In the genomic region with DNA sequence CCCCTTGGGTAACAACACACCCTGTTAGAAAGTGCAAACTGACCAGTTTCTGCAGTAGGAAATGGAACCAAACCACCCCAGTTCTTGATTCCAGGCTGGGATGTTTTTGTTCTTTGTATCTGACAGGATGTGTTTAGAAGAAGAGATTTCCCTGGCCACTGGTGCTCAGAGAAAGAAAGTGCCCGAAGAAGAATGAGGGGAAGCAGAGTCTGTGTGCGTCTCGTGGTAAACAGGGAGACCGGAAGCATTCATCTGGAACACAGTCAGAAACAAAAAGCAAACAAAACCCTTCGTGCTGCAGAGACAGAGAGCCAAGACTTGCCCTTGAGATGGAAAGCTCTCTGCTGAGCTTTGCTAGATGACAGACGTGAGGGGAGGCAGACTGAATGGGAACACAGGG, we compare ENCODE assay signal across 9 mouse cellular contexts. TPM values are rescaled to one million over a fixed set of nuclear protein-coding genes. Genes with fewer than 3 reads are reported as not detected.
DNase-seq lines count a peak whose midpoint lies in the region; ATAC-seq and TF ChIP-seq lines count a peak whose summit lies in the region.
"Had no signal": no experiment of that assay in that cellular context is flagged by ENCODE, and none has a peak within 500 bp of the region (broad histone marks: within the 10 kb centered on the region; RNA-seq: fewer than 3 reads in every experiment).

No protein-coding gene starts in this region.

- no peak for TF ChIP-seq POLR2A in brain, embryonic 14.5 days (IDR thresholded peaks at IDR 0.05; ENCODE audit: borderline replicate concordance, extremely low read depth, insufficient read depth, insufficient read length, poor library complexity, severe bottlenecking)

- H3K4me1 ChIP-seq in hindbrain, embryonic 14.5 days (replicated peaks; ENCODE audit: control insufficient read depth, insufficient read depth, low read length): no peaks in the 10 kb centered on the region; the same call in 1 of the 2 replicates
- no peaks in the 10 kb centered on the region for H3K4me1 ChIP-seq in hindbrain, embryonic 12.5 days
- peaks cover 5% of the 10 kb centered on the region; the same call in 1 of the 2 replicates for H3K4me1 ChIP-seq in liver, embryonic 15.5 days (replicated peaks)
- H3K4me1 ChIP-seq: midbrain, embryonic 12.5 days had no signal

- intact Hi-C loops in heart, postnatal 25 days (cut with DNase I): loop anchor here (2.0 kb wide), 2 partner anchors 24 to 34 kb away; no protein-coding TSS in a partner anchor
- intact Hi-C loops in gastrocnemius, postnatal 14 days (cut with DNase I; ENCODE audit: low total_unique reads): no loop called here

- no peaks in the 10 kb centered on the region for H3K36me3 ChIP-seq in hindbrain, embryonic 14.5 days (replicated peaks; ENCODE audit: control insufficient read depth, insufficient read depth)
- H3K36me3 ChIP-seq in hindbrain, embryonic 12.5 days: no peaks in the 10 kb centered on the region
- no peaks in the 10 kb centered on the region for H3K36me3 ChIP-seq in liver, embryonic 15.5 days (replicated peaks)
- H3K36me3 ChIP-seq: midbrain, embryonic 12.5 days had no signal

- 19% methylated on average over 6 of the region's 6 CpGs for WGBS in hindbrain, embryonic 14.5 days
- 36% methylated on average over 6 of the region's 6 CpGs for WGBS in hindbrain, embryonic 12.5 days
- WGBS in liver, embryonic 15.5 days (ENCODE audit: insufficient replicate concordance): 16% methylated on average over 6 of the region's 6 CpGs

- no peak overlapping the region for H3K4me3 ChIP-seq in hindbrain, embryonic 14.5 days (replicated peaks; ENCODE audit: low read length)
- H3K4me3 ChIP-seq in hindbrain, embryonic 12.5 days: no peak overlapping the region
- no peak overlapping the region for H3K4me3 ChIP-seq in liver, embryonic 15.5 days (replicated peaks)
- H3K4me3 ChIP-seq: midbrain, embryonic 12.5 days had no signal

- H3K4me2 ChIP-seq in hindbrain, embryonic 14.5 days (replicated peaks): no peak overlapping the region
- H3K4me2 ChIP-seq in hindbrain, embryonic 12.5 days (replicated peaks): no peak overlapping the region
- no peak overlapping the region for H3K4me2 ChIP-seq in liver, embryonic 15.5 days
- H3K4me2 ChIP-seq: midbrain, embryonic 12.5 days had no signal

- no peaks in the 10 kb centered on the region for H3K27me3 ChIP-seq in hindbrain, embryonic 14.5 days (ENCODE audit: control insufficient read depth, insufficient read depth, low read length)
- no peaks in the 10 kb centered on the region for H3K27me3 ChIP-seq in hindbrain, embryonic 12.5 days
- H3K27me3 ChIP-seq in liver, embryonic 15.5 days: no peaks in the 10 kb centered on the region
- H3K27me3 ChIP-seq: midbrain, embryonic 12.5 days had no signal

- no peak overlapping the region for H3K9ac ChIP-seq in hindbrain, embryonic 14.5 days
- H3K9ac ChIP-seq in hindbrain, embryonic 12.5 days: no peak overlapping the region
- H3K9ac ChIP-seq in liver, embryonic 15.5 days: no peak overlapping the region
- H3K9ac ChIP-seq: midbrain, embryonic 12.5 days had no signal

- no peak for DNase-seq in hindbrain, embryonic 14.5 days (ENCODE audit: low spot score)
- peak; percentile 46 for DNase-seq in brain, embryonic 14.5 days (ENCODE audit: low read depth)
- DNase-seq in heart, postnatal 25 days (ENCODE audit: low spot score): peak; percentile 53
- no peak for DNase-seq in c-Kit-positive CD71-positive TER-119-positive erythroid progenitor cells, embryonic 14.5 days (ENCODE audit: low spot score)
- no peak for DNase-seq in gastrocnemius, postnatal 14 days

- no peak for ATAC-seq in hindbrain, embryonic 14.5 days (ENCODE audit: low FRiP score)
- ATAC-seq in hindbrain, embryonic 12.5 days (ENCODE audit: low FRiP score): no peak
- ATAC-seq in liver, embryonic 15.5 days (ENCODE audit: insufficient read depth): no peak
- no peak for ATAC-seq in inflammation-experienced regulatory T-cells, adult 6 months

- no peak for TF ChIP-seq CTCF in brain, embryonic 14.5 days (IDR thresholded peaks at IDR 0.05; ENCODE audit: borderline replicate concordance, extremely low read depth, insufficient read depth, insufficient read length)

- 0 out of 2 replicates have a peak overlapping the region, but pooled peaks have one; percentile 43 for H3K27ac ChIP-seq in hindbrain, embryonic 14.5 days
- H3K27ac ChIP-seq in hindbrain, embryonic 12.5 days: no peak overlapping the region
- 0 out of 2 replicates have a peak overlapping the region, but pooled peaks have one; percentile 9 for H3K27ac ChIP-seq in liver, embryonic 15.5 days (replicated peaks)
- H3K27ac ChIP-seq: midbrain, embryonic 12.5 days had no signal

- no peaks in the 10 kb centered on the region for H3K9me3 ChIP-seq in hindbrain, embryonic 14.5 days (ENCODE audit: control insufficient read depth, low read length)
- H3K9me3 ChIP-seq in hindbrain, embryonic 12.5 days (replicated peaks): no peaks in the 10 kb centered on the region
- H3K9me3 ChIP-seq in liver, embryonic 15.5 days (replicated peaks): no peaks in the 10 kb centered on the region
- H3K9me3 ChIP-seq: midbrain, embryonic 12.5 days had no signal

RNA-seq across cellular contexts. Expression of gene Snrk, which starts 32.0 kb away (rescaled TPM):
- polyA plus RNA-seq in hindbrain, embryonic 14.5 days (2014; fragmentation: Nextera tagmentation; extraction: Ambion mirVana): 58.5 and 65.1 TPM in 2 replicates
- polyA plus RNA-seq in hindbrain, embryonic 12.5 days (2016; fragmentation: Nextera tagmentation; extraction: Ambion mirVana): 55.7 and 57.8 TPM in 2 replicates
- polyA plus RNA-seq in brain, embryonic 14.5 days (2012; rRNA removed): 59.8 and 80.6 TPM in 2 replicates
- total RNA-seq in heart, postnatal 25 days (2021): 100 to 1,000 TPM; 127 to 163 TPM
- polyA plus RNA-seq in liver, embryonic 15.5 days (2015; fragmentation: Nextera tagmentation; extraction: Ambion mirVana): 18.4 and 18.6 TPM in 2 replicates
- 10 to 100 TPM; 20.1 to 26.7 (median 25.2) TPM for polyA plus RNA-seq in inflammation-experienced regulatory T-cells, adult 6 months (2017; shearing (Covaris generic))
- total RNA-seq in gastrocnemius, postnatal 14 days (2021): 10 to 100 TPM; 53.5 to 93.5 TPM

Comparison
In these comparisons a context has a peak if more than half of its experiments do, and no peak if none do; other contexts are left out.
1. DNase-seq: peak in brain, embryonic 14.5 days (single experiment) and heart, postnatal 25 days (single experiment); none in hindbrain, embryonic 14.5 days (single experiment), c-Kit-positive CD71-positive TER-119-positive erythroid progenitor cells, embryonic 14.5 days (single experiment) and gastrocnemius, postnatal 14 days (single experiment).